Mouse (Mus musculus): ENCODE measurements around the gene B4galnt2.
"Not testable (repeated sequence)": the region's sequence is repeated elsewhere in the genome, so short reads cannot be mapped to it uniquely, and the experiment has no call there.

The B4galnt2 gene

DNA sequence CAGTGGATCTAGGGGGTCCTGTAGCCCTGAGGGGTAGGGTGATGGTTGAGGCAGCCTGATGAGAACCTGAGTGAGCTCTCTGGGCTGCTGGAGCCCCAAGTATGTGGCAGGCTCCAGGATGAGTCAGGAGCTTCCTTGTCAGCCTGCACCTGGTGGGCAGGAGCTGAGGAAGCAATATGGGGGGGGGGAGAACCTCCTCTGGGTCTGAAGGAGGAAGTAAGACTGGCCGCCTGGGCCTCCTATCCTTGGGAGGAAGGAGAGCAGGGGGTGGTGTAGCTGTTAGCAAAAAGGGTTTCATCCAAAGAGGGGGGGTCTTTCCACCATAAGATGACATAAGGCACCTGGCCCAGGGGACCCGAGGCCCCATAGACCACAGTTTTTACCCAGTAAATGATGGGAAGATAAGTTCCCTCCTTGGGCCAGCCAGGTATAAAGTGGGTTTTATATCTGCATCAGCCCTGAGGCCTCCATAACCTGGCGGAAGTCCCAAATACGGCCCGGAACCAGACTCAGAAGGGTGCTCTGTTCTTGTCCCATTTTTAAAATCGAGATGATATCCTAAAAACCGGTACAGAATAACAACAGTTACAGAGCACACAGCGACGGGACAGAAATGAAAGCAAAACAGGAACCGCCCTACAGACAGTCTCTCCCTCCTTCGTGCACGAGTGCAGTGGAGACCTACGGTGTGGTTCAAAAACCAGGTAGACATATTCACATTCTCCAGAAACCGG is 18.1 kb downstream of the B4galnt2 start:
- no peak for DNase-seq (ENCODE audit: extremely low read depth, low read depth, low spot score)

DNA sequence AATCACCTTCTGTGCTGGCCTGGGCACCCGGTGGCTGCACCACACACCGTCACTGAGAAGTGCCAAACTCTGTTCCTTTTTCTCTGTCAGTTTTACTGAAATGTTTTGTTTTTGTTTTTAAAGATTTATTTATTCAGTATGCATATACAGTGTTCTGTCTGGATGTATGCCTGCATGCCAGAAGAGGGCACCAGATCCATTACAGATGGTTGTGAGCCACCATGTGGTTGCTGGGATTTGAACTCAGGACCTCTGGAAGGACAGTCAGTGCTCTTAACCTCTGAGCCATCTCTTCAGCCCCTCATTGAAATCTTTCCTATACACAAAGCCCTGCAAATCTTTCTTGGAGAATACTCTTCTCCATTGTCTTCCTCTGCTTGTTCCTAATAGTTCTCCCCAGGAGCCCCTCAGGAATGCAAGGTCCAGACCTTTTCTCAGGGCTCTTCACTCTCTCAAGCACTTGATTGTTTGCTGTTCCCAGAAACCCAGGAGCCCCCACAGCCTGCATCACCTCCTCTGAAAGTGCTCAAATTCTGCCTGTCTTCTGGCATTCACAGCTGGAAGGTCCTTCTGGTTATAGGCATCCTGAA is 24.1 kb downstream of the B4galnt2 start:
- no peak for DNase-seq (ENCODE audit: extremely low read depth, low read depth, low spot score)

DNA sequence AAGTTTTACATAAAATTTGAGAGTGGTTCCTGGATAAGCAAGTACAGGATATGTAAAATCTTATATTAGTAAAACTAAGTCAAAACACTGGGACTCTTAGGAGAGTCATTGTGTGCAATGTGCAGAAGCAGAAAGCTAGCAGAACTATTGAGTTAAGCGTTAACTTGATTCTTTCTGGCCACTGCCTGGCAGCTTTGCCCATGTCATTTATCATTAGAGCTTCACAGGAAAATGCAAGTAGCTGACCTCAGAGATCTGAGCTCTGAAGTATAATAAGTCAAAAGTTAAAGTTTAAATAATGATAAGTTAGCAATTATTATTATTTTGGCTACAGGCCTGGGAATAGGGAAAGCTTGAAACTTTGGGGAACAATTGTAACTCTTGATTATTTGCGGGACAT is 34.8 kb downstream of the B4galnt2 start:
- not testable (repeated sequence) for DNase-seq (ENCODE audit: extremely low read depth, low read depth, low spot score)

- no peak for DNase-seq (ENCODE audit: extremely low read depth, low read depth, low spot score)
Observed at GRCm38 (mm10) chr11:95876296-95876695, 38.4 kb downstream of the B4galnt2 start.

GRCm38 (mm10) chr11:95875804-95876203 is 38.9 kb downstream of the B4galnt2 start:
- DNase-seq (ENCODE audit: extremely low read depth, low read depth, low spot score) = no peak

GRCm38 (mm10) chr11:95869918-95870470 is 44.7 kb downstream of the B4galnt2 start:
- no peak for DNase-seq (ENCODE audit: extremely low read depth, low read depth, low spot score)

GRCm38 (mm10) chr11:95869442-95869841 is 45.2 kb downstream of the B4galnt2 start:
- DNase-seq (ENCODE audit: extremely low read depth, low read depth, low spot score) = no peak

GRCm38 (mm10) chr11:95861397-95861796 is 53.3 kb downstream of the B4galnt2 start:
- no peak for DNase-seq (ENCODE audit: extremely low read depth, low read depth, low spot score)

- no peak for DNase-seq (ENCODE audit: extremely low read depth, low read depth, low spot score)
Observed at GRCm38 (mm10) chr11:95860071-95860490, 54.6 kb downstream of the B4galnt2 start.

DNA sequence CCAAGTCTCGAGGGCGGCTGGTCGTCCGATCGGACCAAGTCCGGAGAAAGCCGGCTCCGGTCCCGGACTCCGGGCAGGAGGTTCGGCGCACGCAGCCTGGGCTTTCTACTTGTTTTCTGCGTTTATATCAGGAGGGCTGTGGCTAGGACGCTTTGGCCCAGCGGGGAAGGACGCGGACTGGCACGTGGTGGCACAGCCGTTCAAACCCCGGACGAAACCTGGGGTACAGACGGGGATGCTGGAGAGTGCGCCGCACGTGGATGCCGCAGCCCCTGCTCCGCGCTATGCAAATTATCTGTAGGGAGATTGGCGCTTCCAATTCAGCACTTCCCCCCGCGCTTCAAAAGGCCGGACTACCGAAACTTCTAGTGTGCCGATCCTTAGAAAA is 55.2 kb downstream of the B4galnt2 start:
- DNase-seq (ENCODE audit: extremely low read depth, low read depth, low spot score) = no peak

- peak; percentile 77 for DNase-seq (ENCODE audit: extremely low read depth, low read depth, low spot score)
Observed at GRCm38 (mm10) chr11:95858528-95859467, 55.9 kb downstream of the B4galnt2 start.

GRCm38 (mm10) chr11:95857716-95858527 is 56.8 kb downstream of the B4galnt2 start:
- no peak for DNase-seq (ENCODE audit: extremely low read depth, low read depth, low spot score)

GRCm38 (mm10) chr11:95857306-95857705 is 57.4 kb downstream of the B4galnt2 start:
- no peak for DNase-seq (ENCODE audit: extremely low read depth, low read depth, low spot score)

- no peak for DNase-seq (ENCODE audit: extremely low read depth, low read depth, low spot score)
Observed at GRCm38 (mm10) chr11:95853684-95854083, 61.0 kb downstream of the B4galnt2 start.

GRCm38 (mm10) chr11:95850898-95851297 is 63.8 kb downstream of the B4galnt2 start:
- DNase-seq (ENCODE audit: extremely low read depth, low read depth, low spot score) = no peak

GRCm38 (mm10) chr11:95844935-95845334 is 69.8 kb downstream of the B4galnt2 start:
- DNase-seq (ENCODE audit: extremely low read depth, low read depth, low spot score) = no peak

DNA sequence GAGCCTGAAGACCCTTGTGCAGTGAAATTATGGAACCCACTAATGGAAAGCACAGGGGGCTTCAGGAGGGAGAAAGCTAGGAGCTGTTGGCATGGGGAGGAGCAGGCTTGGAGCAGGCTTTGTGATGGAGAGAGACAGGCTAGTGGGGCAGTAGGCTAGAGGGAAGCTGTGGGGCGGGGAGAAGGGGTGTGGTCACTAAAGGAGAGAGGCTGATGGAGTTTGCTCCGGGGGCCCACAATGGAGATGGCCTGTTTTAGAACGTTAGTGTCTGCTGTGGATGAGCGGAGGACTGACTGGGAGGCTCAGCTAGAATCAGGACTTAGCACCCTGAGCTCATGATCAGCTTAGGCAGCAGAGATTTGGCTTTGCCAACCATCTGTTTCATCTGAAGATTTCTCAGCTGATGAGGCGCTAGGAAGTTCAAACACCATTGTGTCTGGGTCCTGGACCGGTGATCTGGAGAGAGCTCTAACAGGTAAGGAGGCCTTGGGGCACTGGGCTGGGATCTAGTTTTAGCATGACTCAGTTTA is 71.2 kb downstream of the B4galnt2 start:
- DNase-seq (ENCODE audit: extremely low read depth, low read depth, low spot score) = no peak

- DNase-seq (ENCODE audit: extremely low read depth, low read depth, low spot score) = no peak
Observed at GRCm38 (mm10) chr11:95842953-95843352, 71.7 kb downstream of the B4galnt2 start.

- no peak for DNase-seq (ENCODE audit: extremely low read depth, low read depth, low spot score)
Observed at GRCm38 (mm10) chr11:95842074-95842681, 72.5 kb downstream of the B4galnt2 start, which contains the start of gene Abi3. Abi3 (minus strand) TSS chr11:95842476.

DNA sequence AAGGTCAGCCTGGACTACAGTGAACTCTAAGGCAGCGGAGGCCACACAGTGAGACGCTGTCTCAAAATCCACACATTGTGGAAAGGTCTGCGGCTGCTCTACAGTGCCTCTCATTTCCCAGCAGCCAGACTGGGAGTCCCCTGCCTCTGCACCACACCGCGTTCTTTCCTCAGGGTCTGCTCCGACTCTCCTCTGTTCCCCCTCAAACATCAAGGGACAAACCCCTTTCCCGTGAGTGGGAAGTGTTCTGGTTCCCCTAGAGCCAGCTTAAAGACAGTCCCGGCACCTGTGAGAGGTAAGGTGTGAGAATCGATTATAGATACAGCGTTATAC is 73.2 kb downstream of the B4galnt2 start:
- DNase-seq (ENCODE audit: extremely low read depth, low read depth, low spot score) = no peak
